Mouse (Mus musculus): ENCODE results near the gene Foxb1. TPM values are rescaled to one million over a fixed set of nuclear protein-coding genes. Genes with fewer than 3 reads are reported as not detected.

Gene Foxb1
- polyA plus RNA-seq, 1 experiment from 2014 or later = 2.8 TPM

DNA sequence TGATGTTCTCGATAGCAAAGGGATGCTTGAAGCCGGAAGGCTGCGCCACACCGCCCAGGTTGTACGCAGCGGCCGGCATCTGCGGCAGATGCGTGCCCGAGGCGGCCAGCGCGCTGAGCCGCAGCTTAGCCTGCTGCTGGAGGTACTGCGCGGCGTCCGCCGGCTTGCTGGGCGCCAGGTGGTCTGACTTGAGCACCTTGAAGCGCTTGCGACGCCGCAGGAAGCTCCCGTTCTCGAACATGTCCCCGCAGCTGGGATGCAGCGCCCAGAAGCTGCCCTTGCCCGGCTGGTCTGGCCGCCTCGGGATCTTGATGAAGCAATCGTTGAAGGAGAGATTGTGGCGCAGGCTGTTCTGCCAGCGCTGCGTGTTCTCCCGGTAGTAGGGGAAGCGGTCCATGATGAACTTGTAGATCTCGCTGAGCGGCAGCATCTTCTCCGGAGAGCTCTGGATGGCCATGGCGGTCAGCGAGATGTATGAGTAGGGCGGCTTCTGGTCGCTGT lies 969 bp downstream of the Foxb1 start:
- H3K9ac ChIP-seq (ENCODE audit: low read length) = peak overlapping the region; percentile 48
- ATAC-seq (replicated peaks; ENCODE audit: low FRiP score) = no peak
- no peak for DNase-seq (ENCODE audit: low spot score)
- H3K36me3 ChIP-seq (ENCODE audit: control insufficient read depth, insufficient read depth, low read length) = no peaks in the 10 kb centered on the region
- H3K4me3 ChIP-seq (ENCODE audit: low read depth, low read length) = peak overlapping the region; percentile 32
- H3K4me2 ChIP-seq (ENCODE audit: low read depth, low read length, severe bottlenecking) = peak overlapping the region; percentile 47
- no peaks in the 10 kb centered on the region for H3K9me3 ChIP-seq (ENCODE audit: control insufficient read depth, low read length)
- 1% methylated on average over 44 of the region's 44 CpGs for WGBS
- H3K4me1 ChIP-seq (replicated peaks; ENCODE audit: control insufficient read depth, insufficient read depth, low read length) = peaks cover 15% of the 10 kb centered on the region
- peaks cover 92% of the 10 kb centered on the region for H3K27me3 ChIP-seq (ENCODE audit: control insufficient read depth, insufficient read depth, low read length)
- no peak overlapping the region for H3K27ac ChIP-seq (ENCODE audit: low read depth, low read length)

DNA sequence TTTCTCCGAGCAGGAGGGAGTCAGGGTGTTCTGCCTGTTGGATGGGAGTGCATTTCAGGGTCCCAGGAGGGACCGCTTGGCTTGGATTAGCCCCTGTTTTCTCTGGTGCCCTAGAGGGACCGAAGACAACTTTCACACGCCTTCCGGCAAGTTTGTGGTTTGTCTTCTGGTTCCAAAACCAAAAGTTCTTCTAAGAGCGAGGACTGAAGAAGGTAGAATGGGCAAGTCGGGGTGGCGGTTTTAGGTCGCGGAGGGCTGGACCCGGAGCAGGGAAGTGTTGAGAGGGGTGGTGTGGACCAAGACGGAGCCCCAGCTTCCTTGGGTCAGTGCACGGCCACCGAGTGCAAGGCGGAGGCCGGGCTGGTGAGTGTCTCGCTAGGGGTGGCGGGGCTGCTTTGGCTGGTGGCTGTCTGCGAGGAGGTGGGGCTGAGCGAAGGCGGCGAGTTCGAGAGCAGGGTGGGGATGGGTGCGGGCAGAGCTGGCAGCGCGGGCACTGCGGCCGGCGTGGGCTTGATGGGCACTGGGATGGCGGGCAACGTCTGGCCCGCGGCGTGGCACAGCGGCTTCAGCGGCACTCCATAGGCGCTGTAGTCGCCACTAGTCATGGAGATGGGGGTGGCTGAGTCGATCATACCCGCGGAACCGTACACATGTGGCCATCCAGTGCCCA lies 1.7 kb downstream of the Foxb1 start:
- WGBS = under 1% methylated on average over 39 of the region's 42 CpGs
- peak overlapping the region; percentile 32 for H3K4me3 ChIP-seq (ENCODE audit: low read depth, low read length)
- DNase-seq (ENCODE audit: low spot score) (peak; percentile 59), ATAC-seq (replicated peaks; ENCODE audit: low FRiP score) (no peak)
- H3K36me3 ChIP-seq (ENCODE audit: control insufficient read depth, insufficient read depth, low read length) = no peaks in the 10 kb centered on the region
- H3K27ac ChIP-seq (ENCODE audit: low read depth, low read length) = no peak overlapping the region
- H3K4me1 ChIP-seq (replicated peaks; ENCODE audit: control insufficient read depth, insufficient read depth, low read length) = peaks cover 10% of the 10 kb centered on the region
- H3K9ac ChIP-seq (ENCODE audit: low read length) = peak overlapping the region; percentile 48
- no peaks in the 10 kb centered on the region for H3K9me3 ChIP-seq (ENCODE audit: control insufficient read depth, low read length)
- peak overlapping the region; percentile 47 for H3K4me2 ChIP-seq (ENCODE audit: low read depth, low read length, severe bottlenecking)
- H3K27me3 ChIP-seq (ENCODE audit: control insufficient read depth, insufficient read depth, low read length) = peaks cover 92% of the 10 kb centered on the region

DNA sequence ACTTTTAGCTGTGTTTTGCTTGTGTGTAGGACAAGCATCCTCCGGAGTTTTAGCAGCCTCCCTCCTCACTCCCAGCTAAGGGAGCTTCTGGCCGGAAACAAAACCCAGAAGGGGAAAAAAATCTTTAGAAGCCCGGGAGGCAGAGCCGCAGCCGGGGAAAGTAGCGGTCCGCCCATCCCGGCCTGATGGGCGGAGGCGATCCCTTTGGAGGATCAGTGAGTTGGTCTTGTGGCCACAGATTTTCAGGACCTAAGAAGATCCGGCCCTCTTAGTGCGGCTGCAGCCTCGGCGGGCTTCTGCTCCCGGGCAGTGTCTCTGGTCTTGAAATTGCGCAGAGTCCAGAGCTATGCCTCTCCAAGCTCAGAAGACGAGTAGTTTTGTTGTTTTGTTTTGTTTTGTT lies 2.2 kb downstream of the Foxb1 start:
- Histone ChIP-seq H3K4me2 (ENCODE audit: low read depth, low read length, severe bottlenecking) (peak overlapping the region; percentile 47; the same call in 1 of the 2 replicates), H3K4me1 (replicated peaks; ENCODE audit: control insufficient read depth, insufficient read depth, low read length) (peaks cover 10% of the 10 kb centered on the region), H3K9ac (ENCODE audit: low read length) (peak overlapping the region; percentile 4; the same call in 1 of the 2 replicates), H3K27me3 (ENCODE audit: control insufficient read depth, insufficient read depth, low read length) (peaks cover 87% of the 10 kb centered on the region), H3K9me3 (ENCODE audit: control insufficient read depth, low read length) (no peaks in the 10 kb centered on the region), H3K4me3 (ENCODE audit: low read depth, low read length) (peak overlapping the region; percentile 32), H3K27ac (ENCODE audit: low read depth, low read length) (no peak overlapping the region), H3K36me3 (ENCODE audit: control insufficient read depth, insufficient read depth, low read length) (no peaks in the 10 kb centered on the region)
- ATAC-seq (replicated peaks; ENCODE audit: low FRiP score) (no peak), DNase-seq (ENCODE audit: low spot score) (peak; percentile 68)
- WGBS = under 1% methylated on average over 17 of the region's 17 CpGs

DNA sequence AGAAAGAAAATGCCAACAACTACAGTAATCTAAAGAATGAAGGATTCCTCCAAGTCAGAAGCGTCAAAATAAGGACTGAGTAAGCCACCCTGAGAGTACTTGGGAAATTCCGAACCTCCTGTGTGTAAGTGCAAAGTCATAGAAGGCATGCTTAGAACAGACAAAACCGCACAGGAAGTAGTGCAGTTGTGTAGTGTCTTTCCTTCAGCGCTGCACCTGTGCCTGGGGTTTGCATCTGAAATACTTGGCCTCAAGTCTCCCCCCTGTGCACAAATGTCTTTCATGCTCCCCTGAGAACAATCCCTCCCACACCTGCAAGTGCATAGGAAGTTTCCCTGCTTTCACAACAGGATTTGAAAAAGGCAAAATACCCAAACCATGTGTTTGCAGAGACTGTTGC lies 3.5 kb downstream of the Foxb1 start:
- Histone ChIP-seq H3K9me3 (ENCODE audit: control insufficient read depth, low read length) (no peaks in the 10 kb centered on the region), H3K9ac (ENCODE audit: low read length) (no peak overlapping the region), H3K36me3 (ENCODE audit: control insufficient read depth, insufficient read depth, low read length) (no peaks in the 10 kb centered on the region), H3K27me3 (ENCODE audit: control insufficient read depth, insufficient read depth, low read length) (peaks cover 83% of the 10 kb centered on the region), H3K4me2 (ENCODE audit: low read depth, low read length, severe bottlenecking) (peak overlapping the region; percentile 12; the same call in 1 of the 2 replicates), H3K4me3 (ENCODE audit: low read depth, low read length) (no peak overlapping the region), H3K27ac (ENCODE audit: low read depth, low read length) (no peak overlapping the region), H3K4me1 (replicated peaks; ENCODE audit: control insufficient read depth, insufficient read depth, low read length) (peaks cover 7% of the 10 kb centered on the region; the same call in 1 of the 2 replicates)
- ATAC-seq (replicated peaks; ENCODE audit: low FRiP score) = no peak
- peak; percentile 51 for DNase-seq (ENCODE audit: low spot score)
- 3% methylated on average over 4 of the region's 4 CpGs for WGBS

DNA sequence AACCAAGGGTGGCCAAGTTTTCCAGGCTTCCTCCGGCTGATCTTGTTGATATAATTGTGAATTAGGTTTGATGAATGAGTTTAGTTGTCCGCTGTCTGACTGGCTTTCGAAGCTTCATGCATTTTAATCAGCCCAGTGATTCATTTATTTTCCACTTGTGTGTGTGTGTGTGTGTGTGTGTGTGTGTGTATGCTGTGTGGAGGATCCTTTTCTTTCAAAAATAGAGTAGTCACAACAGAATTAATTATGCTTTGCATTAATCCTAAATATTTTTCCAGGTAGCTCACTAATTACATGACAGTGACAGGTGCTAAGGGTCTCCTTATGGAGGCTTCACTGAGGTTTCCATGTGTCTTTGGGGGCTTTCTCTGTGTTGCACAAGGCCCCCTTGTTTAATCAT lies 4.3 kb downstream of the Foxb1 start:
- H3K9ac ChIP-seq (ENCODE audit: low read length) = no peak overlapping the region
- H3K4me2 ChIP-seq (ENCODE audit: low read depth, low read length, severe bottlenecking) = no peak overlapping the region
- no peak overlapping the region for H3K4me3 ChIP-seq (ENCODE audit: low read depth, low read length)
- 12% methylated on average over 3 of the region's 3 CpGs for WGBS
- H3K27me3 ChIP-seq (ENCODE audit: control insufficient read depth, insufficient read depth, low read length) = peaks cover 80% of the 10 kb centered on the region
- ATAC-seq (replicated peaks; ENCODE audit: low FRiP score) = no peak
- no peak overlapping the region for H3K27ac ChIP-seq (ENCODE audit: low read depth, low read length)
- no peaks in the 10 kb centered on the region for H3K36me3 ChIP-seq (ENCODE audit: control insufficient read depth, insufficient read depth, low read length)
- H3K4me1 ChIP-seq (replicated peaks; ENCODE audit: control insufficient read depth, insufficient read depth, low read length) = peaks cover 7% of the 10 kb centered on the region; the same call in 1 of the 2 replicates
- H3K9me3 ChIP-seq (ENCODE audit: control insufficient read depth, low read length) = no peaks in the 10 kb centered on the region
- DNase-seq (ENCODE audit: low spot score) = no peak

DNA sequence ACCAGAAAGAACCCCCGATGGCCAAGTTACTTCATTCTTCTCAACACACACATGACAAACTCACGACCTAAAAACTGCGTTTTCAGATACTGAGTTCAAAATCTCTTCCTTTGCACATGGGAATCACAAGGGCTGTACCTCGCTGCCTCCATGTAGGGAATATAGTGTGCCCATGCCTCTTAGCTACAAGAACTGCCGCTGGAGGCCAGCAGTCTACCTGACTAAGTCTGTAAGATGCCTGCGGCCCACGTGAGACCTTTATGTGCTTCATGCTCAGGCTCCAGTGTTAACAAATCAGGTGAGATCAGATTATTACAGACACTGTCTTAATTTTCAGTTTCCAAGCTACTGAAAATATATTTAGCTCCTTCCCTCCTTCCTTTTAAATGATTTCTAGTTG lies 4.7 kb downstream of the Foxb1 start:
- no peak for DNase-seq (ENCODE audit: low spot score)
- H3K9me3 ChIP-seq (ENCODE audit: control insufficient read depth, low read length) = no peaks in the 10 kb centered on the region
- H3K36me3 ChIP-seq (ENCODE audit: control insufficient read depth, insufficient read depth, low read length) = no peaks in the 10 kb centered on the region
- H3K4me3 ChIP-seq (ENCODE audit: low read depth, low read length) = no peak overlapping the region
- 11% methylated on average over 7 of the region's 7 CpGs for WGBS
- H3K27me3 ChIP-seq (ENCODE audit: control insufficient read depth, insufficient read depth, low read length) = peaks cover 78% of the 10 kb centered on the region
- H3K9ac ChIP-seq (ENCODE audit: low read length) = no peak overlapping the region
- peaks cover 6% of the 10 kb centered on the region; the same call in 1 of the 2 replicates for H3K4me1 ChIP-seq (replicated peaks; ENCODE audit: control insufficient read depth, insufficient read depth, low read length)
- no peak overlapping the region for H3K4me2 ChIP-seq (ENCODE audit: low read depth, low read length, severe bottlenecking)
- ATAC-seq (replicated peaks; ENCODE audit: low FRiP score) = no peak
- H3K27ac ChIP-seq (ENCODE audit: low read depth, low read length) = no peak overlapping the region

DNA sequence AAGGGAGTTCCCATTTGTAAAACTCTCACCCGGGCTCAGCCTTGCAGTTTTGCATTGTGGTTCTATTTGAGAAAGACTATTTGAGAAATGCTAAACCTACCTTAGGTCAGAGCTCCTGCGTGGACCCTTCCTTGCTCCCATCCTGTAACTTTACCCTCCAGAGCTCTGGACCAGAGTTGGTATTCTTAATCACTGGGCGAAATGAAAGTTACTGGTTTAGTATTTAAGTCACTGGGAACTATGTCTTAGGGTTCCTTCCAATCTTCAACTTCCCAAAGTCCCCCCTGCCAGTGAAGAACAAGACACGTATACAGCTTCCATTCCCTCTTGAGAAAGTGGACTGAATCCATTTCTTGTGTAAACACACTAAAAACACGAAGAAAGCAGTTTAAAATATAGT lies 5.6 kb downstream of the Foxb1 start:
- no peak overlapping the region for H3K9ac ChIP-seq (ENCODE audit: low read length)
- no peaks in the 10 kb centered on the region for H3K36me3 ChIP-seq (ENCODE audit: control insufficient read depth, insufficient read depth, low read length)
- H3K4me1 ChIP-seq (replicated peaks; ENCODE audit: control insufficient read depth, insufficient read depth, low read length) = peaks cover 5% of the 10 kb centered on the region; the same call in 1 of the 2 replicates
- H3K4me3 ChIP-seq (ENCODE audit: low read depth, low read length) = no peak overlapping the region
- peaks cover 69% of the 10 kb centered on the region for H3K27me3 ChIP-seq (ENCODE audit: control insufficient read depth, insufficient read depth, low read length)
- H3K9me3 ChIP-seq (ENCODE audit: control insufficient read depth, low read length) = no peaks in the 10 kb centered on the region
- no peak overlapping the region for H3K4me2 ChIP-seq (ENCODE audit: low read depth, low read length, severe bottlenecking)
- DNase-seq (ENCODE audit: low spot score) = no peak
- WGBS = 4% methylated on average over 5 of the region's 5 CpGs
- no peak for ATAC-seq (replicated peaks; ENCODE audit: low FRiP score)
- no peak overlapping the region for H3K27ac ChIP-seq (ENCODE audit: low read depth, low read length)

DNA sequence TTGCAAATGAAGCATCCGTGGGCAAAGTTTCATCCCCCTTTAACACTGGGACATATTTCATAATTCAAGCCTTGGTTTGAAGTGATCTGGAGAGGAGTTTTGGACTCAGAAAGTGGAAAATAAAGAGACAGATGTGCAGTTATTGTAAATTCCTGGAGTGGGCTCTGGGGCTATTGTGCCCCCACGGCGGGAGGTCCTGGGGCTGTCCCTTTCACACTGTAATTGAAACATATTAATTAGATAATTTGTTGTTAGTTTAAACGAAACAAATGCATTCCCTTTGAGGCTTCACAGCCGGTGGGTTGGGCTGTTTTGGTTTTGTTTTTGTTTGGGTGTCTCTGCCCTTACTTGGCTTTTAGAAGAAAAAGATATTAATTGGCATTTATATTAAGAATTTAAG lies 6.0 kb downstream of the Foxb1 start:
- Histone ChIP-seq H3K36me3 (ENCODE audit: control insufficient read depth, insufficient read depth, low read length) (no peaks in the 10 kb centered on the region), H3K9ac (ENCODE audit: low read length) (no peak overlapping the region), H3K27ac (ENCODE audit: low read depth, low read length) (no peak overlapping the region), H3K4me2 (ENCODE audit: low read depth, low read length, severe bottlenecking) (0 out of 2 replicates have a peak overlapping the region, but pooled peaks have one; percentile 3), H3K4me1 (replicated peaks; ENCODE audit: control insufficient read depth, insufficient read depth, low read length) (peaks cover 4% of the 10 kb centered on the region; the same call in 1 of the 2 replicates), H3K4me3 (ENCODE audit: low read depth, low read length) (no peak overlapping the region), H3K27me3 (ENCODE audit: control insufficient read depth, insufficient read depth, low read length) (peaks cover 65% of the 10 kb centered on the region), H3K9me3 (ENCODE audit: control insufficient read depth, low read length) (no peaks in the 10 kb centered on the region)
- 3% methylated on average over 5 of the region's 5 CpGs for WGBS
- ATAC-seq (replicated peaks; ENCODE audit: low FRiP score) (0 out of 2 replicates have a peak, but pooled peaks have one; percentile 46), DNase-seq (ENCODE audit: low spot score) (no peak)
